Mouse (Mus musculus) central nervous system, embryonic 11.5 days (tissue): ENCODE measurements around the gene Unc93a2. TPM values are rescaled to one million over a fixed set of nuclear protein-coding genes. Genes with fewer than 3 reads are reported as not detected.

ENCODE experiments used
- polyA plus RNA-seq: library from polyadenylated mRNA; depleted of rRNA; stranded (reverse); fragments of >200 nt; gene quantifications from 2 replicates; pipeline ENCODE4 v1.2.3, GENCODE M21; 2012; rRNA removed

Gene Unc93a2
- 0.02 TPM in 1 of 2 replicates, not detected in the other for polyA plus RNA-seq

GRCm38 (mm10) chr17:7385364-7385763, at the start of gene Unc93a2:
Gene Unc93a2 (minus strand): TSS chr17:7385464.

GRCm38 (mm10) chr17:7371879-7372278, 13.4 kb downstream of the Unc93a2 start, which contains the start of gene Gm49630:
Gene Gm49630 (minus strand): TSS chr17:7371979.

DNA sequence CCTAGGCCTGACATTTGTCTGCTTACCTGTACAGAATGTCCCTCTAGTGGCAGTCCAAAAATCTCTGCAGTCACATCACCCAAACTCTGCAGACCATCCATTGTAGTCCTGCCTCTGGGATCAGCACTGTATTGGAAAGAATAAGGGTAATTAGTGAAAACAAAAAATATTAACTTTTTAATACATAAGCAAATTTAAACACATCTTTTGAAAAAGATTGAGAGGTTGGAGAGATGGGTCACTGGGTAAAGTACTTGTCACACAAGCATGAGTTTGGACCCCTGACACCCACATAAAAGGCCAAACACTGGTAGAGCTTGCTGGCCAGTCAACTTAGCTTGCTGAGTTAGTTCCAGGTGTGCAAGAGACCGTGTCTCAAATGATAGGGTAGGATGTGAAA, 32.7 kb downstream of the Unc93a2 start, which contains the start of gene Ttll2:
Gene Ttll2 (minus strand): TSS at position 101 of the 400 bp plus-strand sequence.

DNA sequence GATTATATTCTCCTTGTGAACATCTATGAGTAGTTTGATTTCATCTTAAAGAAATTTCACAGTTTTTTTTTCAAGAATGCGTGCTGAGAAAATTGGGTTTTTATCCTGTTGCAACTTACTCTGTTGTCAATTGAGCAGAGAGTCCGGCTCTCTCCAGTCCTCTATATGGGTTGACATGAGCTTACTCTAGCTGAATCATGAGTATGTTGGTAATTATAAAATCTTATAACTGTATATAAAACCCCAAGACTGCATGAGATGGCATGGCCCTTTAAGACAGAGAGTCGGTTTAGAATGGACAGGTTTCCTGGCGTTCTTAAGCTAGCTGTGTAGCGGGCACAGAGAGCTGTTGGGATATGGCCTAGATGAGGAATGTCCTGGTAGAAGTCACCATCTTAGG, 60.9 kb downstream of the Unc93a2 start, which contains the start of gene Tcp10a:
Gene Tcp10a (plus strand): TSS at position 301 of the 400 bp plus-strand sequence.

Other genes starting within 250 kb of the Unc93a2 start
- gene Rps6ka2, start 215.3 kb downstream of the Unc93a2 start, polyA plus RNA-seq, result 20.1 and 28.0 TPM in 2 replicates
- 0.05 TPM in 1 of 2 replicates, not detected in the other for gene Tcp10a, start 60.8 kb downstream of the Unc93a2 start, polyA plus RNA-seq
- not detected in 2 replicates for gene Ttll2, start 32.8 kb downstream of the Unc93a2 start, polyA plus RNA-seq
- gene Gm49630, start 13.5 kb downstream of the Unc93a2 start, polyA plus RNA-seq, result not detected in 2 replicates